Mouse (Mus musculus) cortical plate, adult 2 months (tissue): ENCODE measurements around the gene Gm9922.

ENCODE experiments used
- CTCF ChIP-seq: fragments of 200-500 bp; IDR thresholded peaks from 2 replicates; pipeline ENCODE4 v1.5.1; 2011; ENCODE audit warnings: mild to moderate bottlenecking, control low read depth, low read length; ENCODE audit not compliant: insufficient read depth; ENCODE audit errors: extremely low read depth
- POLR2A ChIP-seq: fragments of 200-500 bp; IDR thresholded peaks from 2 replicates; pipeline ENCODE4 v1.6.1; 2011; ENCODE audit warnings: mild to moderate bottlenecking, low read length, control low read depth; ENCODE audit not compliant: insufficient read depth; ENCODE audit errors: extremely low read depth

DNA sequence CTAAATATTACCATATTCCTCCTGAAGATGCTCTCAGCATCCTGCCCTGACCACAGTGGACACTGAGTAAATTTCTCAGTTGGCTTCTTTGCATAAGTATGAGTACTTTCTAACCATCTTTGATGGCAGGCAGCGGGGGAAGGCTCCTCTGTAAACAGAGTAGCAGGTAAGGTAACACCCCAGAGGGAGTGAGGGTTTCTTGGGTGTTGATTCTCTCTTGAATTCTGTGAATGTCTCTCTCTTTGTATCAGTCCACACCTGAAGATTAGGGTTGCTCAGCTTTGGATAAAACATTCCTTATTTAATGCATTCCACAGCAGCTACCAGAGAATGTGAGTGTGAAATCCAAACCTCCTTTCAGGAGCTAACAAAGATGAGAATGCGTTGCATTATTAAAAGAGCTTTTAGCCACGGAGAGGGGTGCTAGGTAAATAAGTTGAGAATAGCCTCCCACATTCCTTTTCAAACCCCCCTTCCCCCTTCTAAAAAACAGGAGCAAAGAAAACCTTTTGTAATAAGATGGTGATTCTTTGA lies 34.2 kb upstream of the Gm9922 start:
- no peak for TF ChIP-seq POLR2A
- no peak for TF ChIP-seq CTCF
